Mouse (Mus musculus): ENCODE results near the gene Cfdp1.

DNA sequence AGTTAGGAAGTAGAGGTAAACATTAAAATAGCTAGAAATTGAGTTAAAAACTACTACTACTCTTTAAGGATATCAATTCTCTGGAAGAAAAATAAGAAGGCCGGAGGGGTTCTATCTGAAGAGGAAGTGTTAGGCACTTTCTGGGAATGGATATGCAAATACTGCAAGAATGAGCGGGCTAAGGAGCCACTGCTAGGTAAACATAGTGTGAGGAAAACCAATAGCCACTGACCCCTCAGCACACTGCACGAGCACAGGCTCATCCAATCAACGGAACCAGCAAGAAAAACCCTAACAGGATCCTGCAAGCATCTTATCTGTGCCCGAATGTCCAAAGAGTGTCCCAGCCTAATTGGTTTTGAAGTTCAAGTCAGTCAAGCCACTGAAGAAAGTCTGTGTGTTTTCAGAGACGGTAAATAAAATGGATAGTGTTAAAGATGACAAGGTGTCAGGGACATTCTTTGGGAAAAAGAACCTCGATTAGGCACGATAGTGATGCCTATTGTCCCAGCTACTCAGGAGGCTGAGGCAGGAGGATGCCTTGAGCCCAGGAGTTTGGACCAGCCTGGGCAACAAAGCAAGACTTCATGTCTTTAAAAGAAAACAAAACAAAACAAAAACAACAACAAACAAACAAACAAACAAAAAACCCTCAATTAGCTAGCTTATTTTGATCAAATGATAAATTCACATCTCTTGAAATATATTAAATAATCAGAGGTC lies 11.2 kb upstream of the Cfdp1 start:
- TF ChIP-seq CTCF (IDR thresholded peaks at IDR 0.05; ENCODE audit: low read depth) (no peak), EP300 (IDR thresholded peaks at IDR 0.05; ENCODE audit: low read depth) (no peak)

Measured in liver, postnatal 0 days (tissue).